Mouse (Mus musculus) heart, adult 8-10 months (tissue): Measurements from ENCODE around the gene Lmf1. TPM values are rescaled to one million over a fixed set of nuclear protein-coding genes. Genes with fewer than 3 reads are reported as not detected.
A peak's percentile ranks its signal among the peaks of the same experiment; 100 is the strongest.

ENCODE experiments used
- DNase-seq: peaks from one replicate; pipeline ENCODE4 v3.0.0; 2022; ENCODE audit warnings: low spot score
- total RNA-seq, 4 experiments: library from RNA; stranded (reverse); gene quantifications; 2 replicates each; pipeline ENCODE4 v1.2.4; 2022

The Lmf1 gene
- total RNA-seq, 4 experiments from 2014 or later, result 30.7 to 34.2 (median 33.8) TPM

DNA sequence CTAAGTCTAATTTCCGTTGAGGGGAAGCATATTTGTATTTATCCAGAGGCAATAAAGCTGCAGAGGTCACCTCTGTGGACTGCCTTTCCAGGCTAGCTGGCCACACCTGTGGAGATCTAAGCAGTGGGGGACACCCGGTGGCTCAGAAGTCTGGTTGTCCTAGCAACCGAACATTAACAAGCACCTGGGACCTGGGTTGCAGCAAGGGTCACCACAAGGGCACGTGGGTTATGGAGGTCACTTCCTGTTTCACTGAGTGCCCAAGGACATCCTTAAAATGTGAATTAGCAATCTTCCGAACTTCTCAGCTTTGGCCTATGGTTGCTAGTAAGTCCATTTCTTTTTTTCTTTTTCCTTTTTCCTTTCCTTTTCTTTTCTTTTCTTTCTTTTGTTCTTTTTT is 25.3 kb downstream of the Lmf1 start:
- DNase-seq, result no peak

DNA sequence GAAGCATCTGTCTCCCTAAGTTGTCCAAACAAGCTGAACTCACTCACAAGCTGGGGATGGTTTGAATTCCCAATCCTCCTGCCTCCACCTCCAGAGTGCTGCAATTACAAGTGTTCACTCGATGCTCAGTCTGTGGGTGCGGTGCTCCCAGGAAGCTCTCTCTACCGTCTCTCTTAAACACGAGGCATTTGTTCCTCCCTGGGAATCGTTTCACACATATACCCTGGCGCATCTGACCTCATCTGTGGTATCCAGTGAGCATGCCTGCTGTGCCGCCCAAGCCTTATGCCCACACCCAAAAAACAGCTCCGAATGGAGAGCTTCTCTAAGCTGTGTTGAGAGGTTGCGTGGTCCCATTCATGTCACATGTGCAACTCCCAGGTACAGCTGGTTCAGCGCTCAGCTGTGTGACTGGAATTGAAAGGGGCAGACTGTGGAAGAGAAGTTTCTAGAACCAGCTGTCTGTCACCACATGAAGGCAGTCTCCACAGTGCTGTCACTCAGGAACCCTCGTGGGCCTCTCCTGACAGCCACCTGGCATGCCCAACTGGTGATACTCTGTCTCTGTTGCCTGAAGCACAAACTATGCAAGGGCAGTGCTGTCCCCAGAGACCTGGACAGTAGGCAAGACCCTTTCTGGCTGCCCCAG is 29.4 kb downstream of the Lmf1 start:
- no peak for DNase-seq

DNA sequence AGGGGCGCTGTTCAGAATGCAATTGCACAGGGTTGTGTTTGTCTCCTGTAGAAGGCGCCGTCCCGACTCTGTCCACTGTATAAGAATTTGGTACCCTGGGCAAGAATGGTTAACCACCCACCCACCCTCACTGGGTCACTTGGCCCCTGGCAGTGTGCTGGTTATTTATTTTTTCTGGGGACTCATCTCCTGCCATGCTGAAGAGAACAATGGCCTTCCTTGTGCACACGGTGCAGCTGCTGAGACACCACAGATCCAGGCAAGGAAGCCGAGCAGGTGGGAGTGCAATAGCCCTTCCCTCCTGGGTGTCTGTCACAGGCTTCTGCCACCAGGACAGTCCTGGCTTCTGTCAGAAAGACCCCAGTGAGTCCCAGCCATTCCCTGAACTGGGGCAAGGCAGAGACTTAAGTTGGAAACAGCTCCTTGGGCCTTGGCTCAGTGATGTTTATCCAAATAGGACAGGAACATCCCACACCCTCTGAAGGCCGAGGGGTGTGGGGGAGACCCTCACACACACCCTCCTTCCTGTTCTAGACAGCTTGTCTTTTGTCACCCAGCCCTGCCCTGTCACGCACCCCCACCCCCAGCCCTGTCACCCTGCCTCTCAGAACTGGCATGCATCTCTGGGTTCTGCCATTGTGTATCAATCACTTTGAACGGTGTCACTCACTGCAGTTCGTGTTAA is 30.1 kb downstream of the Lmf1 start:
- DNase-seq, result no peak

DNA sequence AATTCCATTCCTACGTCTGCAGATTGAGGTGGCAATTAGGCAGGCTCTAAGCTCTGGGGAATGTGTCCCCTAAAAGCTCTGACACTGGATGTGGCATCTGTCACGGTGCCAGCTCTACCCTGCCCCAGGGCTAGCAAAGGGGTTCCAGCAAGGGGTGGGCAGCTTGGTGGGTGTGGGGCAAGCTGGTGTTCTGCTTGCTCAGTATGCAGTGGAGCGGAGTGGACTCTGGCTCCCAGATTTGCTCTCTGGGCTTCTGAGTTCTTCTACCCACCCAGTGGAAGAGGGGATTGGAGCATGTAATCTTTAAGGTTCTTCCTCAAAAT is 30.6 kb downstream of the Lmf1 start:
- DNase-seq, result no peak

DNA sequence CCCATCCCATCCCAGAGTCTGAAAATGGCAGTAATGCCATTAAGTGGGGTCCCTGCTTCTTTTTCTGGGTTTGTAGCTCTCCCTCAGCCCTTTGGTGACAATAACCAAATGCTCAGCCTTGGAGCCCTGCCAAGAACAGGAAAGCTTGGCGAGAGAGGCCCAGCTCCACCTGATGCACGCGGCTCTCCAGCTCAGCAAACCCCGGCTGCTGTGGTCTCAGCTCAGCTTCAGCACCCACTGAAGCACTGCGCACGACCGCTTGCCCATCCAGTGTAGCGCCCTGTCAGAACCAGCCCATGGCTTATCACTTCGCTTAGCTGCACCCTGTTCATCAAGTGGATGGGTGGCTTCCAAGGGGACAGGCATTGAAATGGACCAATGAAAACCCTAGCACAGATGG is 31.3 kb downstream of the Lmf1 start:
- no peak for DNase-seq

DNA sequence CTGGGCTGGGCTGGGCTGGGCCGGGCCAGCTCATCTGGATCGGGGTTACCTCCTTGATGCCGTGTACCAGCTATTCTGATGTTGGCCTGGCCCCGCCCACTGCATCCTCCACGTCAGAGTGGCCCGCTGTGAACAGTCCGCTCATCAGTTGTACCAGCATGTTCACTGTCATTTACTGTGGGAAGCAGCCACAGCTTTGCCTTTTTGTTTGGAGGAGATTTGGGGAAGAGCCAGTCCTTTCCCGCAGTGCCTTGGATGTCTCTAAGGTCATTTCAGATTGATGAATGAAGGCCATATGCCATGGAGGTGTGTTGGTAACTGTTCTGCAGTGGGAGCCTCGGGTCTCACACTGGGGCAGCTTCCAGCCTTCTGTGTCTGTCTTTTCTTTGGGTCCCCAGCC is 33.7 kb downstream of the Lmf1 start:
- DNase-seq, result no peak

DNA sequence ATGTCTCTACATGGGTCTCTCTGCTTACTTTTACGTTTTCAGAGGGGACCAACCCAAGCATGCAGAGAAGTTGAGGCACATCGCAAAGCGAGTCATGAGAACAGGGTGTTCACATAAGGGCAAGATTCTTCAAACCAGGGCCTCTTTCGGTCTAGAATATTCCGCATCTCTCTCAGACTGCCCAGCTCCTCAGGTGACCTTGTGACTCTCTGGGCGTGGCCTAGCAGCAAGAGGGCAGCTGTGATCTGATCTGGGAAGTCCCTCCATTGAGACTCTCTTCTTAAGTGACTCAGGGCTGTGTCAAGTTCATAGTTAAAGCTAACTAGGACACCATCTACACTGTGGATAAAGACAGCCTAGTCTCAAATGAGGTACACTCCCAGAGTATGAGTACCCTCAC is 34.4 kb downstream of the Lmf1 start:
- no peak for DNase-seq

DNA sequence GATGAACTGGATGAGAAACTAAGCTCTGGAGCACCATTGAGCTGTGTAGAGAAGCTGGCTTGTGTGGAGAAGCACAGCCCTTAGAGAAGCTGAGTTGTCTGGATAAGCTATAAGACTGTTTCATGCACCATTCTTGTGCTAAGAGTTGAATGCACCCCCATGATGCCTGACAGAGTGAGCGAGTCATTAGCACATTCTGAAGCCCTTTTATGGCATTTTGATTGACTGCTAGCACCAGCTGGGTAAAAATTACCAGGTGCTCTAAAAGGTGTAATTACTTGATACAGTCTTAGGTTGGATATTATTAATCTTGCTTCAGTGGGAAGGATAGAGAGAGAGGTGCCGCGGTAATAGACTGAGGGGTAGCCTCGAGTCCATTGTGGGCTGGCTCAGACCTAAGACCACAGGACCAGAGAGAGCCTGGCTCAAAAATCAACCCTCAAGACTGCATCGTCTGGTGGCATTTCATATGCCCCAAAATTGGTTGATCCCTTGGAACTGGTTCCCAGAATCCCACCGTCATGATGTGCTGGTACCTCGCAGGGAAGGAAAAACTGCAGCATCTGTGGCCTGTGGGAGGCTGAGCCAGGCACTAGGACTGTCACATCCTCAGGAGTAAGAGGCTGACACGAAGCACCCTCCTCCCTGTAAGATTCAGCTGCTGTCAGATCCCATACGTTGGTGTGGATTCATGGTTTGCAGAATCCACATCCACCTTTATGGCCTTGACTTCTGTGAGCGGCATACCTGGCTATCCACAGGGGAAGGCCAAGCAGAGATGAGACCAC is 36.0 kb downstream of the Lmf1 start:
- DNase-seq, result no peak

DNA sequence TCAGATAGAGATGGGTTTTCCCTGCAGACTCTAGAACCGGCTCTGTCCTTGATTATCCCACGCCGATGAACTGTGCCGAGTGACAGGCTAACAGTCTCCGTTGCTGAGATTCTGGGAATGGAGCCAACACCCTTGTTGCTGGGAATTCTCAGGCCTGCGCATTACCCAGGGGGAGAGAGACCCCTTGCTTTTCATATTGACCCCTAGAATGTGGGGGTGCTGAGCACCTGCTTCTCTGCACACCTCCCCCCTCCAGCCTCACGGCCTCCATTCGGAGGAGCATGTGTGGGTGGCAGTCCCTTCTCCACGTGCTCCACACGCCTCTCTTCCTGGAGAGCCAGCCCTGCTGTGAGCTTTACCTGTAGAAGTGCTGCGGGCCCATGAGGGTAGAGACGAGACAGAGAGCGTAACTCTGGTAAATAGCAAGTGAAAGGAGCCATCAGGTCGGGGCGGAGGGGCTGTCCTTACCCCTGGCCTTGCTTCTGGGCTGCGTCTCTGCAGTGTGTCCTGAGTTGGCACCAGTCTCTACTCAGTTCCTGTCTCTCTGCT is 39.7 kb downstream of the Lmf1 start:
- no peak for DNase-seq

DNA sequence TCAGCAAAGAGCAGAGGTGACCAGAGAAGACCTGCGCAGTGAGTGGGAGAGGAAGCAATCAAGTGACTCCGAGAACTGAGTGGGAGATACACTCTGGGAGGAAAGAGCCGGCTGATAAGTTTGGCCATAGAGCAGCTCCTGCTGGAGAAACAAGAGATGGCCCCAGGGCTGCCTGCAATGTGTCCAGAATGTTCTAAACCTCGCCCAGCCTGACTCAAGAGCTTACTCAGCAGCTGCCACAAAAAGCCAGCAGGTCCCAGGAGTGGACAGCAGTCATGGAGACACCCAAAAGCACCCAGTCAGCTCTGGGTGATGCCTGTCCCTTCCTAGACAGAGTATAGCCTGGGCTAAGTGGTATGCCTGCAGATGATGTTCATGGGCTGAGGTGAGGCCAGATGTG is 44.6 kb downstream of the Lmf1 start:
- no peak for DNase-seq

DNA sequence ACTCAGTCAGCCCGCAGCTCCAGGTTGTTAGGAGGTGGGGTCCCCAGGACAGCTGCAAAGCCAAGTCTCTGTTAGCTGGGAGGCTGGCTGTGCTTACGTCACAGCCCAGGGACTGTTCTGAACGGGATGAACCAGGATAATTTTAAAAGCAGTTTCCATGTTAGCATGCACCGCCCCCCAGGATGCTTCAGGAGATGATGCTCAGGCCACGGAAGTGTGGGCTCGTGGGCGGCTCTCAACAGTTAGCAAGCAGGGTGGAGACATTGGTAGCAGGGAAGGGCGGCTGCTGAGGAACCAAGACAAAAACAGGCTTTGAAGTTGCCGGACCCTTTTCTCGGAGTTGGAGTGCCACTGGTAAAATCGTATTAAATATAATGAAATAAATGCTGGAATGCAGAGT is 45.0 kb downstream of the Lmf1 start:
- no peak for DNase-seq

DNA sequence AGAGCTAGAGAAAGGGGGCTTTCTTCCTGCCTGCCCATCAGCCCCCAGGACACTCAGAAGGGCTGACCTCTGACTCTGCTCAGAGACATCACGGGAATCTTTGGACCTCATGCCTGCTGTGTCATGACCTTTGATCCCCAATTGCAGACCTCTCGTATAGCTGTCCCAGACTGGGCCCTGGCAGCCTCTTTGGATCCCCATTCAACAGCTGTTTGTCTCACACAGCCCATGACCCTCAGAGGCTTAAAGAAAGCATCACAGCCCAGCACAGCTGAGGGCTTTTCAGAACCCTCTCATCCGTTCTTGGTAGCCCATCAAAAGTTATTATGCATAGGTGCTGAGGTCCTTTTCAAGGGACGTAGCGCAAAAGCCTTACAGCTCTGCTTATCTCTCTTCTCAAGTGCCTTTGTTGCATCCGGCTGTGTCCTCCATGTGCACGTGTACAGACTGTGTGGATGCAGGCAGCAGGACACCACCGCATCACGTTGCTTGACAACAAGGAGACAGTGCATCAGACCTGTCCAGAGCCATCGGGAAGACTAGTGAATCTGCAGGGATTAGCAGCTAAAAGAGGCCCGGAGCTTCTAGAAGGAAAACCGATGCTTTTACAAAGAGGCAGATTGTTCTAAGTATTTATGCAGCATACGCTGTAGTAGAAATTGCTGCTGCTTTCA is 45.7 kb downstream of the Lmf1 start:
- DNase-seq, result no peak

DNA sequence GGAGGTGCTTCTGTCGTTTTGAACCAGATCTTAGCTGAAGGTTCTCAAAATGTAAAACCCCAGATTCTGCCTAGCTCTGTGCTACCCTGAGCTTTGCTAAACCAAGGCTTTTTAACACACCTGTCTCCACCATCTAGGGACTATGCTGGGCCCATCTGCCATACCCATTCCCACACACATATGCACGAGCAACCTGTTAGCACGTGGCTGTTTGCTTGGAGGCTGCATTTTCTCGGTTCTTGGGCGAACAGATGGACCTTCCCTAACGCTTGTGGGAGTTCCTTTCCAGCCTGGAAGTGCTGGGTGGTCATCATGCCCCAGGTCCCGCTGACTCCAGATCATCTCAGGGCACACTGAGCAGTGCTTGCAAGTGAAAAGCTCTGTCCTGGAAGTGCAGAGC is 46.4 kb downstream of the Lmf1 start:
- no peak for DNase-seq

DNA sequence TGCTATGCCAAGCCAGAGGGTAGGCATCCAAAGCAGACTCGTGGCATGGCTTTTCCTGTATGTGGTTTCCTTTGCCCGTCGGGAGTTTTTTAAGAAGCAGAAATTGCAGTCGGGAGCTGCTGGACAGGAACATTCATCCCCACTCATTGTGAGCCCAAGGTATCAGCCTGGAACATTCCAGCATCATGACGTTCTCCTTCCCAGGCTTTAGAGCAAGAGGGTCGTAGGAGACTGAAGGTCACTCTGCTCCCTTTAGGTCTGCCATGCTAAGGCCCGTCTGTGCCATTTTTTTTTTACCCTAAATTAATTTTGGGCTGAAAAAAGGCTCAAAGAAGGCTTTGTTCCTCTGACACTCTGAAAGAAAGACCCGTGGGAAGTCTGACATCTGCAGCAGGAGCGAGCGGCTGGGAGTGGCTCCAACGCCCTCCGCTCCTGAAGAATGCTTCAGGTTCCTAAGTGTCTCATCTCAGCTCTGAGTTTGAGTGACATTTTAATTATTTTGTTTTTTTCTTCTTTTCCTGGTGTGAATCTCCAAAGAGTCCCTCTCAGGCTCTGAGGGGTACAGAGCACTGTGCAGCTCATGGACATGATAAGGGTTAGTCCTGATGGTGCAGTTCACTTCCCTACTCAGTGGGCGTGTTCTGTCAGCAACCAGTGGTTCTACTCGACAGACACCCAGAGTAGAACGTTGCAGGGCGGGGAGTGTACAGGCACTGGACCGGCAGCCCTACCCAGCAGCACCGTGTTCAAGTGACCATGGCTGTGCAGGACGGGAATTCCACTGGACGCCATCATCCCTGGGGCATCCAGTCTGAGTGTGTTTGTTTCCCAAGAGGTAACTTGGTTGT is 47.5 kb downstream of the Lmf1 start:
- DNase-seq, result no peak

DNA sequence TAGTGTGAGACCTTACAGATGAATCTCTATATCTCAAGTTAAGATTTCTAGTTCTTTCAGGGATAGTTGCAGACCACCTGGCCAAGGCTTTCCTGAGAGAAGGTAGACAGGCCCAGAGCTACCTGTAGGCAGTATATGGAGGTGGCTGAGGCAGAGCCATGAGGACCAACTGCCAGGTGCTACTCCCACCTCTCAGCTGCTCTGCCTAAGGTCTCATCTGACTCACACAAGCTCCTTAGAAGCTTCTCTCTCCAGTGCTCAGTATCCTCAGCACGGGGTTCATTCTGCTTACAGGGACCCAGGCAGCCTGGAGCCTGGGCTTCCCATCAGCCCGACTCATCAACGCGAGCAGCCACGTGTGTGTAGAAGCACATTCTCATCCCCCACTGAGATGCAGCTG is 51.4 kb downstream of the Lmf1 start:
- DNase-seq, result no peak

DNA sequence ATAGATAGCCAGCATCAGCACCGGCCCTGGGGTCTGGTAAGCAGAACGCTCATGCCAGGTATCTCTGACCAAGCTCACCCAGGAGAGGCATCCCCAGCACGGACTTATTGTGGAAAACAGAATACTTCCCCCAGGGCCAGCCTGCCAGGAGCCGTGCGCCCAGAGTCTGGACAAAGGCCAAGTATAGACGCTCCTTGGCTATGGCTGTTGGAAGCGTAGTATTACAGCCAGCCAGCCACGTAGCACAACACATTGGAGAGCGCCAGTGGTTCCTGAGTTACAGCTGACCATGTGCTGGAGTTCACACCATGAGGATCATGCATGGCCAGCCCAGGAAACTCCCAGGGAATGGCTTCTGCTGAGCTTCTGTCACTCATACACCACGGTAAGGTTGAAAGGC is 55.2 kb downstream of the Lmf1 start:
- DNase-seq, result peak; percentile 28

DNA sequence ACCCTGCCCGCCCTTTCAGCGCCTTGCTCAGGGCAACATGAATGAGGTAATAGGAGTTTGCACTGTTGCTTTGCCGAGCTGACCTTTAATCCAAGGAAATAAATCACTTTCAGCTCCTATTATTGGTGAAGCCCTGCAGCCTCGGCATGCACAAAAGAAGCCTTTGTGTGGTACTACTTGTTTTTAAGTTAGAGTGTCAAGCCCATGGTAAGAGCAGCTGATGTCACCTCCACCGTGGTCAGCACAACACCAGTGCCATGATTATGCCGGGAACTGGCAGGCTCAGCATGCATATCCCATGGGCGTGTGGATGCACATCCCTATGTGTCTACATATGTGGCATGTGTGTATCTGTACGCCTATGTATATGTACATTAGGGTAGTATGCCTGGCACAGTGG is 56.5 kb downstream of the Lmf1 start:
- no peak for DNase-seq

DNA sequence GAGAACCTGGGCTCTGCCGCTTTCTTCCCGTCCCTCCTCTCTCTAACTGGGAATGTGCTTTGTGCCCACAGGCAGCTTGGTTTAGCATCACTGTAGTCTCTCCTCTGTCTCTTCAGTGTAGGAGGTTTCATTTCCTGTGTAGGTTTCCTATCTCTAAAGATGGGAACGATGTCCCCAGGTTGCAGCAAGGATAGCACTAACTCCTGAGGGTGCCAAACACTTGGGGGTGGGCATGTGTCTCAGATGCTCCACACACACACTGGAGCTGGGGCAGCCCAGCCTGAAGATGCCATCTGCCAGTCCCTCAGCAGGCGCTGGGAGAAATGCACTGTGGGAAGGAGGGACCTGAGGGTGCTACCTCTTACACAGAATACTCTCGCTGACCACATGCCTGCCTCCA is 56.9 kb downstream of the Lmf1 start:
- DNase-seq, result no peak

DNA sequence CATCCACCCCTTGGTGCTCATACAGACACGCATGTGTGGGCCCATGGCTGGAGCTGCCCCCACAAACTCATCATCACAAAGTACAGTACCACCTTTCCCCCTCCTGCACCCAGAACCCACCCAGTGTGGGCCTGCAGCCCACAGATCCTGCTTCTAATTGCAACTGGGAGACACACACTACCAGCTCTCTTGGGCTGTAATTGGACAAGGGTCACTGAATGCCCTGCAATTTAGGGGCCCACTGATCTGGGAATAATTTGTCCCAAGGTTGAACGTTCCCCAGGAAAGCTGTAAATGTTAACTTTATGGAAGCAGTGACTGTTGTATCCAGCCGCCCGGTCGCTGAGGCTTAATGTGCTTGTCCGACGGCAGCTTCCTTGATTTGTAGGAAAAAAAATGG is 59.1 kb downstream of the Lmf1 start:
- no peak for DNase-seq

DNA sequence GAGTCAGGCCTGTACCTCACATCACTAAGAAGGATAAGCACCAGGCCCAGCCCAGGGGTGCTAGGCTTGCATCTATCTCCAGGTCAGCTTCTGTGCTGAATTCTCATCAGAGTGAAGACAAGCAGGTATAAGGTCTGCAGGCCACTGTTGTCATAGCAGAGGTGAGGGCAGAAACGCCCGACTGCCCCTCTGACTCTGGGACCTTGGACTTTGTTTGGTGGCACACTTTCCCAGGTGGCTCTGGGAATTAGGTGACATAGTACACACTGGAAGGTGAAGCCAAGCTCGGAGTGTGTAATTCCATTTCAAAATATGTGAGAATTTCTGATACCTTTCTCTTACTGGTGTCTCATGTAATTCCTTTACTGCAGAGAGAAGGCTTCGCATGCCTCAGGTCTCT is 59.6 kb downstream of the Lmf1 start:
- no peak for DNase-seq

DNA sequence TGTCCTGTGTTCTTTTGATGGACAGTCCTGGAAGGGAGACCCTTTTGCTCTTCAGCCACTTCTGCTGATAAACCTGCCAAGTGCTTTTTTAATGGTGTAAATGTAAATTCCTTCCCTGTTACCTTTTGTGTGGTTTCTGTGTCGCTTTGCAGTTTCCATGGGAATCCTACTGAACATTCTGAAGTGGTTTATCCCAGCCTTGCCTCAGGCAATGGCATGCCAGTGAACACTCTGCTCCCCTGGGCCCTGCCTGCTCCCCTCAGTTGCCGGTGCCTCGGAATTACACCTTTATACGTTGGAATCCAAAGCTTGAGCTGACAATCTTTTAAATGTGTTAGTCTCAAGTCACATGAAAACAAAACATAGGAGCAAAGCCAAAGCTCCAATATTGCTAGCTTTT is 62.1 kb downstream of the Lmf1 start:
- DNase-seq, result no peak
